Mouse (Mus musculus) left cerebral cortex, postnatal 10 days (tissue): Measurements from ENCODE around the gene Arhgef10l. TPM values are rescaled to one million over a fixed set of nuclear protein-coding genes. Genes with fewer than 3 reads are reported as not detected.

ENCODE experiments used
- DNase-seq, 2 experiments: peaks; one replicate each; pipeline ENCODE4 v3.0.0; 2021 to 2022; ENCODE audit warnings: low spot score in 2 of 2, mixed read lengths in 1 of 2; ENCODE audit errors: extremely low spot score in 1 of 2
- intact Hi-C: fragments of 180-260 bp; cut with DNase I; formaldehyde crosslinking; loops from one replicate; pipeline ENCODE4 v1.15.1; 2025
- total RNA-seq, 2 experiments: library from RNA; stranded (reverse); gene quantifications; 2 replicates each; pipeline ENCODE4 v1.2.3; 2021

The Arhgef10l gene
- total RNA-seq, 2 experiments from 2014 or later: 47.9 to 51.6 TPM

GRCm38 (mm10) chr4:140695675-140696585 is 30.1 kb upstream of the Arhgef10l start:
- intact Hi-C loops: no loop called here

GRCm38 (mm10) chr4:140695146-140695545 is 29.3 kb upstream of the Arhgef10l start:
- intact Hi-C loops: no loop called here
- DNase-seq: no peak

More at GRCm38 (mm10) chr4:140695675-140696585, 30.1 kb upstream of the Arhgef10l start:
- DNase-seq: no peak

- DNase-seq: no peak
- intact Hi-C loops: no loop called here
These were observed 28.8 kb upstream of the Arhgef10l start for GRCm38 (mm10) chr4:140694551-140695060.

DNA sequence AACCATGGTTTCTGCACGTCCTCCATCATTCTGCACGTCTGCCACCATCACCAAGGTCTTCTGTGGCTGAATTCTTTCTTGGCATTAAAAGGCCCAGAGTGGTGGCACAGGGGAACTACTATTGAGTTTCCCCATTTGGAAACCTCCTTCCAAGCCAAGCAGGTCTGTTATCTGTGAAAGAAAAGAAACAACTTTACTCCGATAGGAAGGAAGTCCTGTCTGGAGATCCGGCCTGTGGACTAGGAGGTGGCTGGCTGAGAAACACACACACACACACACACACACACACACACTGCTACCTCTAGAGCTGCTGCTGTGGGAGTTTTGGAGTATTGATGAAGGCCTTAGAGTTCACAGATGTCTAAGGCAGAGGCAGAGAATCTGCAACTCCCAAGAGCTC is 27.7 kb upstream of the Arhgef10l start:
- DNase-seq: no peak
- intact Hi-C loops: no loop called here

DNA sequence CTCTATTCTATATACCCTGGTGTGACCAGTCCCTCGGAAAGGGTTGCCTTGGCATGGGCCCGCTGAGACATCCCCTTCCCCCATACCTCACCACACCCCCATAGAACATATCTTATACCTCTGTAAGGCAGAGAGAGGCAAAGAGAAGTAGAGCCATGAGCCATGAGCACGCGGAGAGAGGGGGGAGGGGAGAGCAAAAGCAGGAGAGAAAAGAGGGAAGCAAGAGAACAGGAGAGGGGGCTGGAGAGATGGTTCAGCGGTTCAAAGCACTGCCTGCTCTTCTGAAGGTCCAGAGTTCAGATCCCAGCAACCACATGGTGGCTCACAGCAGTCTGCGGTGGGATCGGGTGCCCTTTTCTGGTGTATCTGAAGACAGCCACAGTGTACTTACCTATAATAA is 25.7 kb upstream of the Arhgef10l start:
- intact Hi-C loops: no loop called here
- DNase-seq: no peak

DNA sequence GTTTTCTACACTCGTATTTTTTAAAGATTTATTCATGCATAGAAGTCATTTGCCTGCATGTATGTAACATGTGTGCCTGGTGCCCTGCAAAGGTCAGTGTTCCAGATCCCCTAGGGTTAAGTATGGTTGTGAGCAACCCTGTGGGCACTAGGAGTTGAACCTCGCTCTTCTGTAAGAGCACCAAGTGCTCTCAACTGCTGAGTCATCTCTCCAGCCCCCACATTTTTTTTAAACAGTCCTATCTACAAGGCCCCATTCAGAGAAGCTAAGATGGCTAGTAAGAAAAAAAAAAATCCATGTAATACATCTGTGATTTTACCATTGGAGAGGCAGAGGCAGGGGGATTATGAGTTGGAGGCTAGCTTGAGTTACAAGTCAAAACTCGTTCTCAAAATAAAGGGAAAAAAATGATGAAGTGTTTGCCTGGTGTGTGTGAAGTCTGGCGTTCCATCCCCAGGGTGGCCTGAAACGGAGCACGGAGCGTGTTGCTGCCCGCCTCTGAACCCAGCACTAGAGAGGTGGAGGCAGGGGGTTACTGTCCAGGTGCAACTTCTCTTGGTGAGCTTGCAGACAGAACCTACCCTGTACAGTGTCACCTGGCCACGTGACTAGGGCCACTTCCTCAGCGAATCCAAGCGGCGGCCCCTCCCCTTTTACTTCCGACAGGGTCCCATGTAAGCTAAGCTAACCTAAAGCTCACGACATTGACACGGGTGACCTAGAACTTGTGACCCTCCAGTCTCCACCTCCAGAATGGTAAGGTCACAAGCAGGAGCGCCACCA is 24.3 kb upstream of the Arhgef10l start:
- intact Hi-C loops: no loop called here
- DNase-seq: no peak

GRCm38 (mm10) chr4:140688826-140689425 is 23.1 kb upstream of the Arhgef10l start:
- intact Hi-C loops: no loop called here
- DNase-seq: no peak

DNA sequence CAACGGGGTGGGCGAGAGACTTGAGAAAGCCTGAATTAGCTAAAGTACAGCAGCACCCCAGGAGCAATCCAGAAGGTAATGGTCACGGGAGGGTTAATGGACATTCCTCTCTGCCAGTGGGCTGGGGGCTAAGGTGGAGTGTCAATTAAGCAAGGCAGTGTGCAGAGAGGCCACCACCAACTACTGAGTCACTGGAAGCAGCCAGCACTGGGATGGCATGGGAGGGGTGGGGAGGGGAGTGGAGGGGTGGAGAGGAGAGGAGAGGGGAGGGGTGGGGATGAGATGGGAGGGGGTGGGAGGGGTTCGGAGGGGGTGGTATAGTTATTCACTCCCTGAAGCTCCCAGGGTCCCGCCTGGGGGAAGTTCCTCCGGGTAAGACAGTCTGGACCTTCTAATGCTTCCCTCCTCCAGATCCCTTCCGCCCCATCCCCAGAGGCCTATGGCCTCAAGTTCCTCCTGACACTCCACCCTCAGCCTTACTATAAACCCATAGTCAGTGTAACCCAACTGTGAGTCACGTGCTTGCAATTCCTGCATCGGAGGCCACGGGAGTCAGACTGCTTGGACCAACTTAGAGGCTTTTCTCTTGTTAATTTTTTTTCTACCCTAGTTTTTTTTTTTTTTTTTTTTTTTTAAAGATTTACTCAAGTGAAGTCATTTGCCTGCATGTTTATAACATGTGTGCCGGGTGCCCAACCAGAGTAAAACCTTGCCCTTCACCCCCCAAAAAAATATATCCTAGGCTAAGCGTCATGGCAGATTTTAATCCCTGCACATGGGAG is 22.4 kb upstream of the Arhgef10l start:
- no peak for DNase-seq
- intact Hi-C loops: no loop called here

- intact Hi-C loops: loop anchor here (5.0 kb wide), 1 partner anchor 272 kb away; no protein-coding TSS in a partner anchor
- no peak for DNase-seq
These were observed 19.1 kb upstream of the Arhgef10l start for GRCm38 (mm10) chr4:140684881-140685303.

- no peak for DNase-seq
- intact Hi-C loops: loop anchor here (5.0 kb wide), 1 partner anchor 273 kb away; no protein-coding TSS in a partner anchor
These were observed 18.5 kb upstream of the Arhgef10l start for GRCm38 (mm10) chr4:140684141-140684871.

DNA sequence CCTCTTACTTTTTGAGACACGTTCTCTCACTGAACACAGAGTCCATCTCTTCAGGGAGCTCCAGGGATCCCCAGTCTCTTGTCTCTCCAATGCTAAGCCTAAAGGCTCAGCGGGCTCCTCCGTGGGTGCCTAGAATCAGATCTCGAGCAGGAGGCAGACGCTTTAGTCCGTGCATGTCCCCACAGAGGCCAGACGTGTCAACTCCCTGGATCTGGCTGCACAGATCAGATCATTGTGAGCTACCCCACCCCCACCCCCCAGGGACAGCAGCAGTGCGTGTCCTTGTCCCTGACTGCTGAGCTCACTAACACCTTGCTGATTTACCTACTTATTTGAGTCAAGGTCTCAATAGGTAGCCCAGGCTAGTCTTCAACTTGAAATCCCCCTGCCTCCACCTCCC is 17.8 kb upstream of the Arhgef10l start:
- intact Hi-C loops: loop anchor here (5.0 kb wide), 1 partner anchor 274 kb away; no protein-coding TSS in a partner anchor
- no peak for DNase-seq

DNA sequence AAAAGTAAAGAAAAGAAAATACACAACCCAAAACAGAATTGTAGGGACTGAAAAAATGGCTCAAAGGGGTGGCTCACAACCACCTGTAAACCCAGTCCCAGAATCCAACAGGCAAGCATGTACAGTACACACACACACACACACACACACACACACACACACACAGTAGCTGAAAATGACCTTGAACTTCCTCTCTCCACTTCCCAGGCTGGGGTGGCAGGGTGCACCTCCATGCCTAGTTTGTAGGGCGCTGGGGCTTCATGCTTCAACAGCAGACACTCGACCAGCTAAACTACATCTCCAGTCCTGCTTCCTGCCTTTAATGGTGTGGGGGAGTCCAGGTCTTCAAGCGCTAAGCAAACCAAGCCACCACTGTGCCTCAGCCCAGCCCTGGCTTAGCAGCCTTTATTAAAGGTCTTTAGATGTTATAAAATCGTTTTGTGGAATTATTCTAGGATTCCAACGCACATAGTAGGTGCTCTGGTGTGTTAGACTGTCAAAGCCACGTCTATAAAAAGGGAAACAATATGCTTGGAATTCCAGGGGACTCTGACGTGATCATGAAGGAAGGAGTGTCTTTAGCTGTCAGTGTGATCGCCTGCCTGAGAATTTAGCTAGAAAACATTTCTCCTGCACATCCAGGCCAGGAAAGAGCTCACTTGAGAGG is 15.1 kb upstream of the Arhgef10l start:
- intact Hi-C loops: loop anchor here (5.0 kb wide), 1 partner anchor 276 kb away; no protein-coding TSS in a partner anchor
- no peak for DNase-seq

- intact Hi-C loops: loop anchor here (5.0 to 10.0 kb wide), 5 partner anchors 32 to 805 kb away; partner anchors contain the start of gene Igsf21
- peak; percentile 78 to 84 for DNase-seq
These were observed 14.0 kb upstream of the Arhgef10l start for GRCm38 (mm10) chr4:140679723-140680380.

DNA sequence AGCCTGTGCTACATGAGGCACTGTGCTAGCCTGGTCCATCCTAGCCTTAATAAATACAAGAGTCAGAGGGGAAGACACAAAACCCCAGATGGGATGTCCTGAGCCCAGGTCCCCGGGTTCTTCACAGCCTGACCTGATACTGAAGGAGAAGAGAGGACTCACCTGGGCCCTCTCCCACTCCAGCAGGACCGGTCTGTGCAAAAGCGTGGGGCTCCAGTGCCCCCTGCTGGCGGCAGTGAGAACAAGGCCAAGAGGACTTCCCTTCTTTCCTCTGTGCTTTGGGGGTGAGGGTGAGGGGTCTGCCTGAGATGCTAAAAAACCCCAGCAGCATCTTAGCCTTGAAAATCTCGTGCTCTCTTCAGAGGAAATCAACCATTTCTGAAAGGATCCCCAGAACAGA is 13.2 kb upstream of the Arhgef10l start:
- intact Hi-C loops: loop anchor here (5.0 to 10.0 kb wide), 4 partner anchors 33 to 804 kb away; partner anchors contain the start of gene Igsf21
- DNase-seq: peak in 1 of 2 experiments; percentile 63

GRCm38 (mm10) chr4:140674345-140674926 is 8.6 kb upstream of the Arhgef10l start:
- intact Hi-C loops: loop anchor here (2.0 to 10.0 kb wide), 4 partner anchors 82 to 800 kb away; partner anchors contain the start of gene Igsf21
- DNase-seq: peak; percentile 47 to 89
